Mouse (Mus musculus) olfactory bulb, adult 2 months (tissue): Measurements from ENCODE around the gene Gucy2g. TPM values are rescaled to one million over a fixed set of nuclear protein-coding genes. Genes with fewer than 3 reads are reported as not detected.
"Not testable (repeated sequence)": the region's sequence is repeated elsewhere in the genome, so short reads cannot be mapped to it uniquely, and the experiment has no call there.

Experiments used
- H3K27ac ChIP-seq: fragments of 200-500 bp; 2 replicates; pipeline ENCODE4 v1.5.1; 2012; ENCODE audit warnings: low read depth, low read length; ENCODE audit not compliant: insufficient read depth
- H3K4me1 ChIP-seq: fragments of 200-500 bp; 2 replicates; pipeline ENCODE4 v1.6.1; 2012; ENCODE audit warnings: low read length; ENCODE audit not compliant: control insufficient read depth, insufficient read depth
- H3K4me3 ChIP-seq: fragments of 200-500 bp; 2 replicates; pipeline ENCODE4 v1.5.1; 2012; ENCODE audit warnings: mild to moderate bottlenecking, low read depth, low read length, moderate library complexity; ENCODE audit not compliant: insufficient read depth
- CTCF ChIP-seq: fragments of 200-500 bp; IDR thresholded peaks from 2 replicates; pipeline ENCODE4 v1.5.1; 2012; ENCODE audit warnings: low read depth, mild to moderate bottlenecking, low read length, moderate library complexity; ENCODE audit not compliant: insufficient read depth
- POLR2A ChIP-seq: fragments of 200-500 bp; IDR thresholded peaks from 2 replicates; pipeline ENCODE4 v1.6.1; 2012; ENCODE audit warnings: mild to moderate bottlenecking, low read depth, low read length, moderate library complexity; ENCODE audit not compliant: insufficient read depth
- WGBS: fragments of 180-500 bp; shearing (Covaris S2); methylation state at CpG from one replicate; pipeline ENCODE4 v1.1.7; 2018; 5-methylcytosine and 5-hydroxymethylcytosine counted together
- polyA plus RNA-seq: library from polyadenylated mRNA; stranded (reverse); fragments of >200 nt; gene quantifications from 2 replicates; pipeline ENCODE4 v1.2.4, GENCODE M21; 2012; ENCODE audit warnings: low replicate concordance; ENCODE audit not compliant: missing spikeins, insufficient read depth, insufficient read length

Gucy2g gene
- polyA plus RNA-seq, 1 experiment: not detected

GRCm38 (mm10) chr19:55185651-55186050 lies 55.4 kb downstream of the Gucy2g start:
- Histone ChIP-seq H3K4me1 (no peaks in the 10 kb centered on the region), H3K27ac (peak overlapping the region; percentile 47; the same call in 1 of the 2 replicates), H3K4me3 (no peak overlapping the region)
- WGBS: 50% methylated on average over 3 of the region's 3 CpGs
- TF ChIP-seq CTCF: no peak
- no peak for TF ChIP-seq POLR2A

- no peak overlapping the region for H3K4me3 ChIP-seq
- 42% methylated on average over 7 of the region's 7 CpGs for WGBS
- H3K4me1 ChIP-seq: no peaks in the 10 kb centered on the region
- no peak for TF ChIP-seq POLR2A
- no peak for TF ChIP-seq CTCF
- 0 out of 2 replicates have a peak overlapping the region, but pooled peaks have one; percentile 3 for H3K27ac ChIP-seq
Measured at GRCm38 (mm10) chr19:55185074-55185473, 56.0 kb downstream of the Gucy2g start.

DNA sequence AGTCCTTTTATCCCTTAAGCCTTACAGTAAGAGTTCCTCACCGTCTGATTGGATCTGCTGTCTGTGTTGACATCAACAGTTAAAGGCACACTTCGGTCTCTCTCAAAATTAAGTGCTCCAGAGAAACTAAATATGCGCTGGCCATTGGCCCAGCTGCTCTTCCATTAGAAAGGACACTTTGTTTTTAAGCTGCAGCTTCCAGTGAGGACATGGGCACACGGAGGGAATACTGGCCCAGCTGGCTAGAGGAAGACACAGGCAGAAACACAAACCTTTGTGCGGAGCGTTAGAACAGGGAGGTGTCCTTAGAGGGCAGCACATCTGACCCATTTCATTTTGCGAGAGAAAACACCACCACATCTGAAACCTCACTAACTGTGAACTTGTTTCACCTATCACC lies 56.6 kb downstream of the Gucy2g start:
- no peak overlapping the region; the same call in 1 of the 2 replicates for H3K27ac ChIP-seq
- no peak overlapping the region for H3K4me3 ChIP-seq
- H3K4me1 ChIP-seq: no peaks in the 10 kb centered on the region
- no peak for TF ChIP-seq CTCF
- TF ChIP-seq POLR2A: no peak
- WGBS: 50% methylated on average over 7 of the region's 7 CpGs

GRCm38 (mm10) chr19:55180433-55180832 lies 60.6 kb downstream of the Gucy2g start, which contains the start of gene Tectb:
Tectb (plus strand) TSS chr19:55180733.
- H3K27ac ChIP-seq: no peak within 1 kb of the TSS
- WGBS: 75% methylated on average over 5 of the region's 5 CpGs
- no peak within 1 kb of the TSS for H3K4me3 ChIP-seq
- TF ChIP-seq POLR2A: no peak
- no peak for TF ChIP-seq CTCF
- H3K4me1 ChIP-seq: 0 out of 2 replicates have a peak, but pooled peaks cover 2% of the 10 kb centered on the region

DNA sequence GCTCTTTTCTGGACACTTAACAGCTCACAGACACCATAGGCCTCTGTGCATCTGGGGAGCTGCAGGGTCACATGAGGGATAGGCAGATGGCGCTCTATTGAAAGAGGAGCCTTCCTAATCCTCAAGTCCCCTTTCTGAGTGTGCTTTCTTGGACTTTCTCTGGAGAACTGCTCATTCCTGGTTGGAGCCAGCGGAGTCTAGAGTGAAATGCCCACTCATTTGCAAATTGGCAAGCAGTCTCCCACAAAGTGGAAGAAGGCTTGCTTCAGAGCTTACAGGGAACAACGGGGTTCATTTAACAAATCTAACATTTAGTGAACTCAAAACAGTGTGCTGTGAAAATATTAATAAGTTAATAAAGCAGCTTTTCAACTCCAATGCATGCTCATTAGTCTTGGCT lies 63.9 kb downstream of the Gucy2g start:
- 0 out of 2 replicates have a peak, but pooled peaks cover 2% of the 10 kb centered on the region for H3K4me1 ChIP-seq
- peak overlapping the region; percentile 44; the same call in 1 of the 2 replicates for H3K27ac ChIP-seq
- 61% methylated on average over 3 of the region's 3 CpGs for WGBS
- TF ChIP-seq CTCF (no peak), POLR2A (no peak)
- no peak overlapping the region for H3K4me3 ChIP-seq

DNA sequence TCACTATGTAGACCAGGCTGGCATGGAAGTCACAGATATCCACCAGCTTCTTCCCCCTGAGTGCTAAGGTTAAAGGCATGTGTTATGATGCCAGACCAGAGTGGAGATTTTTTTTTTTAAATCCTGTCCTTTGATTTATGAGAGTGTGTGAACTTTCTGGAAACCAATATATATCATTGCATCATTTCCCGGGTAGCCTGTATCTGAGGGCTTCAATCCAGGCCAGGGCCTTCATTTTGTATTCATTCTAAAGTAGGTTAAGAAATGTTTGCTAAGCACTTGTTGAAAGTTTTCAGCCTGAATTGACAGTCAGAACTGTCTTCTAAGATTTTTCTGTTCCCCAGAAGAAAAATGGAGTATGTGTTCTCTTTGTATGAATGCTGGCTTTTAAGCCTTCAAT lies 69.5 kb downstream of the Gucy2g start:
- TF ChIP-seq CTCF: no peak
- no peak for TF ChIP-seq POLR2A
- no peaks in the 10 kb centered on the region for H3K4me1 ChIP-seq
- 80% methylated on average over 1 of the region's 1 CpGs for WGBS
- no peak overlapping the region for H3K27ac ChIP-seq
- H3K4me3 ChIP-seq: no peak overlapping the region

- no peak for TF ChIP-seq POLR2A
- no peak for TF ChIP-seq CTCF
- Histone ChIP-seq H3K4me3 (no peak overlapping the region), H3K4me1 (no peaks in the 10 kb centered on the region), H3K27ac (no peak overlapping the region)
Measured at GRCm38 (mm10) chr19:55170399-55170798, 70.6 kb downstream of the Gucy2g start.

- not testable (repeated sequence) for H3K27ac ChIP-seq, H3K4me1 ChIP-seq, H3K4me3 ChIP-seq
- 92% methylated on average over 8 of the region's 8 CpGs for WGBS
Measured at GRCm38 (mm10) chr19:55169236-55169729, 71.8 kb downstream of the Gucy2g start.

GRCm38 (mm10) chr19:55168360-55168759 lies 72.7 kb downstream of the Gucy2g start:
- WGBS: 67% methylated on average over 6 of the region's 6 CpGs
- no peak overlapping the region for H3K4me3 ChIP-seq
- H3K27ac ChIP-seq: no peak overlapping the region
- no peak for TF ChIP-seq POLR2A
- TF ChIP-seq CTCF: no peak
- H3K4me1 ChIP-seq: no peaks in the 10 kb centered on the region; the same call in 1 of the 2 replicates

DNA sequence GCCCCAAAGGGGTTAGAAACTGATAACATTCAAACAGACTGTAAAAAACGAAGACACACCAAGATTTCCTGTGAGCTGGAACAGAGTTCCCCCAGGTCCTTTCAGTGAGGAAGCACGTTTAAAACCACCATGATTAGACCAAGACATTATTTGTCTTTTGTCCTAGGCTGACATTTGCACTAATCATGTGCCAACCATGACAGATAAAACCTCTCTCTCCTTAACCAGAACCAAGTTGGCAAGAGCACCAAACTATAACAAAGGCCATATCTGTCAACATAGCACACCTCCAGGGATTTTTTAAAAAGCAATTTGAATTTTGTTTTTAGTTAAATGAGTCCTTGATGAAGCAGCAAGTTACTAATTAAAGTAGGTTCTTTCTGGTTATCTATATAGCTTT lies 73.3 kb downstream of the Gucy2g start:
- H3K27ac ChIP-seq: no peak overlapping the region
- H3K4me3 ChIP-seq: no peak overlapping the region
- 68% methylated on average over 2 of the region's 2 CpGs for WGBS
- no peak for TF ChIP-seq CTCF
- no peak for TF ChIP-seq POLR2A
- H3K4me1 ChIP-seq: no peaks in the 10 kb centered on the region; the same call in 1 of the 2 replicates
